Mouse (Mus musculus) forebrain, embryonic 16.5 days (tissue): ENCODE measurements at regions not wholly inside any gene's neighbourhood (a gene's known extent, or its start where the extent isn't known, plus 50 kb on each side); places are given as distances from the start of the nearest gene placed in this dataset.

ENCODE experiments used
- ATAC-seq: fragments of 200-750 bp; cut with Nextera tagmentation; 2 replicates; pipeline ENCODE4 v1.8.0; 2017; ENCODE audit warnings: mild to moderate bottlenecking, moderate library complexity
- H3K27ac ChIP-seq: fragments of 300-500 bp; sonication (generic); 2 replicates; pipeline ENCODE4 v1.5.1; 2014; ENCODE audit warnings: low read length, control low read depth
- H3K27me3 ChIP-seq: fragments of 300-500 bp; sonication (generic); replicated peaks from 2 replicates; pipeline ENCODE4 v1.6.1; 2014; ENCODE audit warnings: low read length; ENCODE audit not compliant: control insufficient read depth, insufficient read depth
- H3K36me3 ChIP-seq: fragments of 300-500 bp; sonication (generic); 2 replicates; pipeline ENCODE4 v1.6.1; 2014; ENCODE audit not compliant: control insufficient read depth, insufficient read depth
- H3K4me1 ChIP-seq: fragments of 300-500 bp; sonication (generic); replicated peaks from 2 replicates; pipeline ENCODE4 v1.6.1; 2014; ENCODE audit warnings: low read length; ENCODE audit not compliant: control insufficient read depth, insufficient read depth
- H3K4me2 ChIP-seq: fragments of 300-500 bp; sonication (generic); 2 replicates; pipeline ENCODE4 v1.6.1; 2014; ENCODE audit warnings: mild to moderate bottlenecking, low read length, control low read depth
- H3K4me3 ChIP-seq: fragments of 300-500 bp; sonication (generic); replicated peaks from 2 replicates; pipeline ENCODE4 v1.5.1; 2014; ENCODE audit warnings: mild to moderate bottlenecking, low read length, control low read depth
- H3K9ac ChIP-seq: fragments of 300-500 bp; sonication (generic); replicated peaks from 2 replicates; pipeline ENCODE4 v1.6.1; 2014; ENCODE audit warnings: low read depth, low read length, control low read depth
- H3K9me3 ChIP-seq: fragments of 300-500 bp; sonication (generic); 2 replicates; pipeline ENCODE4 v1.6.1; 2016; ENCODE audit warnings: low read length; ENCODE audit not compliant: control insufficient read depth
- WGBS: fragments of 180-500 bp; shearing (Covaris S2); extraction: QIAGEN DNeasy Blood & Tissue Kit; methylation state at CpG from one replicate; pipeline ENCODE4 v1.1.7; 2014; 5-methylcytosine and 5-hydroxymethylcytosine counted together

DNA sequence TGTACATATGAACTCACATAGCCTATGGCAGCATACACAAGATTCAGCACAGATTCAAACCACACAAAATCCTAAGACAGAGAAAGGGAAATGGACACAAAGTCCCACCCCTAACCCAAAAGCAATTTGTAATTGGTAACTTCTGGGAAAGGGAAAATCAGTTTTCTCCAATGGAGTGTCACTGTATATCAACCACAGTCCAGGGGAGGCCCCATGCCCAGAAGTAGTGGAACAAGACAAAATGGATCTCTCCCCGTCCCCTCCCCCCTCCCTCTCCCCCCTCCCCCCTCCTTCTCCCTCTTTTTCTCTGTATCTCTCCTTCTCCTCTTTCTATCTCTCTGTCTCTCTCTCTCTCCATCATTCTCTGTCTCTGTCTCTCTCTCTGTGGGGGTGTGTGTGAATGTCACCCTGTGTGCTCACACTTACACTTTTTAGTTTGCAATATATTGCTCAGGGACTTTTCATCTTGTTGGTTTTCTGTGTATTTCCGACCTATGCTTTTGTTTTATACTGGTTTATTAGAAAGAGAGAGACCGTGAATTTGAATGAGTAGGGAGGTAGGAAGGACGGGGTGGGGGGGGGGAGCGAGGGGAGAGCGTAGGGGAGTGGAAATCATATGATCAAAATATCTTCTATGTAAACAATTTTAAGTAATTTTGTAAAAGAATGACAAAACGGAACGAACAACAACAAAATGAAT, 500.4 kb downstream of the Nyap2 start:
- ATAC-seq = 0 out of 2 replicates have a peak, but pooled peaks have one; percentile 31
- Histone ChIP-seq H3K27me3 (no peaks in the 10 kb centered on the region), H3K36me3 (no peaks in the 10 kb centered on the region), H3K4me3 (peak overlapping the region; percentile 1; the same call in 1 of the 2 replicates), H3K4me2 (peak overlapping the region; percentile 41), H3K9ac (no peak overlapping the region), H3K4me1 (peaks cover 5% of the 10 kb centered on the region), H3K27ac (no peak overlapping the region), H3K9me3 (no peaks in the 10 kb centered on the region)
- WGBS = 24% methylated on average over 8 of the region's 8 CpGs

DNA sequence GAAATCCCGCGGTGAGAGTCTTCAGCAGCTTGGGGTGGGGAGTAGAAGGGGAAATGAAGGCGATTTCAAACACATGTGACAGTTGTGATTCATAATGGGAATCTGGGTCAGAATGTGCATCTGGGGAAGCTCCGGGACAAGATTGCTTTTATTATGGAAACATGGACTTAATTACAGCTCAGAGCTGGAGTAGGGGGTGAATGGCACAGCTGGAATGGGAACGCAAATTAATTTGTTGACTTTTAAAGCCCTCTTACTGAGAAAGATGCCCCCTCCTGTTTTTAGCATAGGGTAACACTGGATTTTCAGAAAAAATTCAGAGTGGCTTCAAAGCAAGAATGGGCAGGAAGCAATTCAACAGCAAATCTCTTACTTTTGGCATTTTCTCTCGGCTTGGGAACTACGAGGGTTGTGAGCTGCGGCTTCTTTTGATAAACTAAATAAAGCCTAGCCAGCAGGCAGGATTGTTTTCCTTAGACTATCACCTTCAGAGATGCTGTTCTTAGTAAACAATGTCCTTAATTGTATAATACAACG, 501.0 kb downstream of the Nyap2 start:
- H3K36me3 ChIP-seq = no peaks in the 10 kb centered on the region
- H3K9me3 ChIP-seq = no peaks in the 10 kb centered on the region
- peak overlapping the region; percentile 1; the same call in 1 of the 2 replicates for H3K4me3 ChIP-seq
- H3K9ac ChIP-seq = no peak overlapping the region; the same call in 1 of the 2 replicates
- peaks cover 5% of the 10 kb centered on the region for H3K4me1 ChIP-seq
- 10% methylated on average over 9 of the region's 9 CpGs for WGBS
- H3K27ac ChIP-seq = no peak overlapping the region
- peak overlapping the region; percentile 41 for H3K4me2 ChIP-seq
- no peaks in the 10 kb centered on the region for H3K27me3 ChIP-seq
- peak; percentile 81 for ATAC-seq

DNA sequence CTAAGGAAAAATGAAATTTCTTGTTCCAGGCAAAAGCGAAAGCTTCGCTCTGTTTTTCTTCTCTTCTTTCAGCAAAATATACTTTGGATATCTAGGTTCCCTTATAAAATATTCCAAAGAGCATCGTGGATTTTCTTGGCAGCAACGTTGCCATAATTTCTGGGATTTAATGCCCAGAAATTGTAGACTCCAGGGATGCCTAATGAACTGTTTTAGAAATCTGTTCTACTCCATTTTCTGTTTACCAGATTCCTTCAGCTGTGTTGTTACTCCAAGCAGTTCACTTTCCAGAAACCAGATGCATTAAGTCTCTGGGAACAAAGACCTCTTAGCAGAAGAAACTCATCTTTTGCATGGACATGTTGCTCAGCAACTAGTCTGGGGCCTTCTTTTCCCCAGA, 504.5 kb downstream of the Nyap2 start:
- H3K4me3 ChIP-seq = no peak overlapping the region
- H3K9ac ChIP-seq = no peak overlapping the region
- H3K36me3 ChIP-seq = no peaks in the 10 kb centered on the region
- 77% methylated on average over 4 of the region's 4 CpGs for WGBS
- no peak overlapping the region for H3K27ac ChIP-seq
- no peak for ATAC-seq
- peaks cover 5% of the 10 kb centered on the region for H3K4me1 ChIP-seq
- H3K27me3 ChIP-seq = no peaks in the 10 kb centered on the region
- no peak overlapping the region for H3K4me2 ChIP-seq
- H3K9me3 ChIP-seq = no peaks in the 10 kb centered on the region

DNA sequence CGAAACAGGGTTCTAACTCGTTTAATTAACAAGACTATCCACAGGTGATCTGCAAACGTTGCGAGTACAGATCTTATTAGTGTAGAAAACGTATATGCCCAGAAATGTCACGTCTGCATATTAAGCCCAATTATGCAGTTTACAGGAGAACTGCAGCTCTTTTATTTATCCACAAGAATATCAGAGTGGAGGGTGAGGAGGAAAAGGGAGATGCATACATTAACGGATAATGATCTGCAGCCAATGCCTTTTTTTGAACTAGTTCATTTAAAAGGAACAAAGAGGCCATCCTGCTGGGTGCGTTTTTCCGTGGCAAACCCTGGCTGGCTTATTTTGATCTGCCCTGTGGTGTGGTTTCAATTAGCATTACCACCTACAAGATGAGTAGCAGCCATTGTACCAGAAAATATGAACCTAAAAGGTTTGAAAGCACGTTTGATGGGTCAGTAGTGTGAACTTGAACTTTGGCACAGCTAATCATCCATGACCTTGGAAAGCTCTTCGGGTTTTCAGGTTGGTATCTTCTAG, 511.1 kb downstream of the Nyap2 start:
- H3K4me1 ChIP-seq = peaks cover 6% of the 10 kb centered on the region
- H3K4me2 ChIP-seq = no peak overlapping the region
- no peak overlapping the region for H3K27ac ChIP-seq
- no peaks in the 10 kb centered on the region for H3K9me3 ChIP-seq
- no peaks in the 10 kb centered on the region for H3K36me3 ChIP-seq
- WGBS = 4% methylated on average over 11 of the region's 11 CpGs
- no peak overlapping the region for H3K9ac ChIP-seq
- no peak overlapping the region for H3K4me3 ChIP-seq
- H3K27me3 ChIP-seq = no peaks in the 10 kb centered on the region
- no peak for ATAC-seq

DNA sequence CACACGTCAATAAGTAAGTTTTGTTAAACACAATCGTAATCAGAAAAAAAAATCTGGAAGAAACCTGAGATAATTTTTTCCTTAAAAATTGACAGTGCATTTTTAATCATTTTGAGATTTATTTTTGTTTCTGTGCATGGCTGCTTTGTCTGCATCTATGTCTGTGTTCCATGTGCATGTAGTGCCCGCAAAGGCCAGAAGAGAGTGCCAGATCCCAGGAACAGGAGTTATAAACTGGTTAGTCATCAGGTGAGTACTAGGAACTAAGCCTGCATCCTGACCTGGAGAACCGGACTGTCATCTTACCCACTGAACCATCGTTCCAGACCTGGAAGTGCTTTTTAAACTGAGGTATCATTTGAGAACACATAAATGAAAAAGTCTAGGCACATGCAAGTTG, 514.9 kb downstream of the Nyap2 start:
- H3K4me1 ChIP-seq = peaks cover 20% of the 10 kb centered on the region
- H3K27ac ChIP-seq = no peak overlapping the region
- H3K9me3 ChIP-seq = no peaks in the 10 kb centered on the region
- no peaks in the 10 kb centered on the region for H3K36me3 ChIP-seq
- WGBS = 89% methylated on average over 5 of the region's 5 CpGs
- no peak overlapping the region for H3K9ac ChIP-seq
- no peaks in the 10 kb centered on the region for H3K27me3 ChIP-seq
- H3K4me3 ChIP-seq = no peak overlapping the region
- no peak overlapping the region for H3K4me2 ChIP-seq
- ATAC-seq = no peak

DNA sequence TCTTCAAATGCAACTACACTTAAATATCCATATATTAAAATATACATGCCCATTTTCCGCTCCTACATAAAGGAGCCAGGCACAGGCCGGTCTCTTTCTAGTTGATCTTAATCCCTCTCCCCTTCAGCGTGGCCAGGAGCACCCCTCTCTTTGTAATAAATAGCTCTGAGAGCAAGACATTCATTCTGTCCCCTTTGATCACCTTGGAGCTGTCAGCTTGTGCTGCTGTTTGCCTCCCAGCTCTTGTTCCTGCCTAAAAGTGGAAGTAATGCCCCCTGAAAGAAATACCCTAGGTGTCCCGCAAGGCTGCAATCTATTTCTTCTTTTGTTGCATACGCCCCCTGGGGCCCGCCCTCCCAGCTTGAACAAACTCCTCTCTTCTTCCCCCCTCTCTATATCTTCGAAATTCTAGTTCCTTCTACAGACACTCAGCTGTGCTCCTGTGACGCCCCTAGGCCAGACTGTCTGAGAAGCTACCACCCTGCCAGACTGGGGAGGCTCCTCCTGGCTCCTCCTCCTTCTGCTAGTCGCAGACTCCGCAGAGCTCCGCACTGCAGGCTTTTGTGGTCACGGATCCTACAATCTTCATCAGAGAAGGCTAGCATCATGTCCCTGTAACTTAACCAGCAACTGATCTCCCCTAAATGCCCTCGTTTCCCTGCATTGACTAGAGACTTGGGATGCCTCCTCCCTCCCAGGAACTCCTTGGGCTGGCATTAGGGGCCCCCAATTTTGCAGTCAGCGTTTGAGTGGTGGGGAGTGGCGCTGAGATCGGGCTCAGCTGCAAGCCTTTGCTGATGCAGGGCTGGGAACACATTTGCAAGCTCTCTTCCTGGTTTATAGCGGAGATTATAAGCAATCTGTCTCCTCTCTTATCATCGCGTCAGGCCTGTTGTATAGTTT, 516.8 kb downstream of the Nyap2 start:
- Histone ChIP-seq H3K36me3 (no peaks in the 10 kb centered on the region), H3K27me3 (no peaks in the 10 kb centered on the region), H3K4me2 (peak overlapping the region; percentile 53), H3K4me3 (peak overlapping the region; percentile 40), H3K9me3 (no peaks in the 10 kb centered on the region), H3K9ac (peak overlapping the region; percentile 61), H3K4me1 (peaks cover 14% of the 10 kb centered on the region), H3K27ac (peak overlapping the region; percentile 94)
- 1% methylated on average over 19 of the region's 19 CpGs for WGBS
- peak; percentile 98 for ATAC-seq

DNA sequence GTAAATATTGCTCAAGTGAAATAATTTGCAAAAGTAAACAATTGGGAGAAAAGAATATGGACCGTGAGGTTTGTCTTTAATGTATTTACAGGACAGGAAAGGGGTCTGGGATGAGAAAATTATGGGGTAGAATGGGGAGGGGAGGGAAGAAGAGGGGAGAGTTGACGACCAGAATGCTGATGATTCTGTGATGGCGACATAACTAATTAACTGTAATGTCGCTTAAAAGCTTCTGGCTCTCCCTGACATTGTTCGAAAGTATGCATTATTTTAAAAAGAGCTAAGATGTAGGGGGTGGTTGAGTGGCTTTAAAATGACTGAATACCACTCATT, 517.4 kb downstream of the Nyap2 start:
- peaks cover 14% of the 10 kb centered on the region for H3K4me1 ChIP-seq
- H3K36me3 ChIP-seq = no peaks in the 10 kb centered on the region
- H3K4me3 ChIP-seq = peak overlapping the region; percentile 40
- WGBS = 0% methylated on average over 5 of the region's 5 CpGs
- no peaks in the 10 kb centered on the region for H3K27me3 ChIP-seq
- H3K4me2 ChIP-seq = peak overlapping the region; percentile 53
- no peaks in the 10 kb centered on the region for H3K9me3 ChIP-seq
- ATAC-seq = peak; percentile 54
- H3K27ac ChIP-seq = peak overlapping the region; percentile 94
- H3K9ac ChIP-seq = peak overlapping the region; percentile 61; the same call in 1 of the 2 replicates

DNA sequence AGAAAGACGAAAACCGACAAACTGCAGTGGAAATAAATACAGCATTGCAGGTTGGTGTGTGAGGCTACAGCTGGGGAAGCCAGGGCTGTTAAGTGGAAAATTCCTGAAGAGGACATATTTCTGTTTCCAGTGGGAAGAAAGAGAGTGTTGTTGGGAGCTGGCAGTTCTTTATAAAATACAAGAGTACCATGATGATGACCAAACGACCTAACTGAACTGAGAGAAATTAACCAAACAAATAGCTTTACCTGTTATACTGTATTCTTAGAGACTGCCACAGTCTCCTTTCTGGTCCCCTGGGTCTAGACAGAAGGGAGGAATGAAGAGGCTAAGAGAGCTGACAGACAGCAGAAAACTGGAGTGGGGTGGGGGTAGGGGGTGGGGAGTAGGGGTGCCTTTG, 517.9 kb downstream of the Nyap2 start:
- WGBS = 3% methylated on average over 3 of the region's 3 CpGs
- no peak for ATAC-seq

DNA sequence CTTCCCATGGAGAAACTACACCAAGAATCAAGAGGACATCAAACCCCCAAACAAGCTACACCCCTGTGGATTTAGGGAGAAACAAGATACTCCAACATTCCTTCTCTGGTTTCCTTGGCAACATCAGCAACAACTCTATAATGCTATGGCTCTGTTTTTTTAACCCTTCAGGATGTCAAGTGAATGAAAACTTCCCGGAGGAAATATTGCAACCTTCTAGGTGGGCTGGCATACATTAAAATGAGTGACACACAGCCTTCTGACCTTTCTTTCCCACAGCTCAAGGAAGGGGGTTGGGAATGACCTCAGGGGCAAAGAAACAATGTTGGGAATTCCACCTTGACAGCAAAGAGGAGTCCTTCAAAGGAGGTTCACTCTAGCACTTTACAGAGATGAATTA, 532.0 kb downstream of the Nyap2 start:
- Histone ChIP-seq H3K4me2 (no peak overlapping the region), H3K36me3 (no peaks in the 10 kb centered on the region), H3K9ac (no peak overlapping the region), H3K27ac (no peak overlapping the region), H3K9me3 (no peaks in the 10 kb centered on the region), H3K4me3 (no peak overlapping the region), H3K27me3 (no peaks in the 10 kb centered on the region), H3K4me1 (no peaks in the 10 kb centered on the region)
- ATAC-seq = no peak
- WGBS = 5% methylated on average over 1 of the region's 1 CpGs

More for the DNA sequence above, 517.9 kb downstream of the Nyap2 start:
- Histone ChIP-seq H3K9ac (peak overlapping the region; percentile 3; the same call in 1 of the 2 replicates), H3K36me3 (no peaks in the 10 kb centered on the region), H3K4me1 (peaks cover 14% of the 10 kb centered on the region), H3K4me3 (no peak overlapping the region), H3K4me2 (peak overlapping the region; percentile 53), H3K9me3 (no peaks in the 10 kb centered on the region), H3K27ac (peak overlapping the region; percentile 31), H3K27me3 (no peaks in the 10 kb centered on the region)
